Mouse (Mus musculus): ENCODE results near the gene Abl1.

Gene Abl1

DNA sequence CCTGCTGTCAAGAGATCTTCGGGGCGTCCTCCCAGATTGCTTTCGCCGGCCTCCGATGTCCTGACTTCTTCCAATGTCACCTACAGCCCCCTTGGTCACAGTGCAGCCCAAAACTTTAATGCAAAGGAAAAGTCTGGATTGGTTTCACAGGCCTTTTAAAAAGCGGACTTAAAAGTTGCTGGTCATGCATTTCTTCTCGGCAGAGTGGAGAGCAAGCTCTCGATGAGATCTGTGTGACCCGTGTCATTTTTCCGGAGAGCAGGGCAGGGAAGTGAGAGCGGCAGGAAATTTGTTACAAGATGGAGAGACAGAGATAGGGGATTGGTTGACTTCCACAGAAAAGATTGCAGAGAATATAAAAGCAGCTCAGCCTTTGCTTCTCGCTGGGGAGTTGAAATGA, 869 bp downstream of the Abl1 start:
- peak in 1 of 2 experiments; percentile 31 for DNase-seq

DNA sequence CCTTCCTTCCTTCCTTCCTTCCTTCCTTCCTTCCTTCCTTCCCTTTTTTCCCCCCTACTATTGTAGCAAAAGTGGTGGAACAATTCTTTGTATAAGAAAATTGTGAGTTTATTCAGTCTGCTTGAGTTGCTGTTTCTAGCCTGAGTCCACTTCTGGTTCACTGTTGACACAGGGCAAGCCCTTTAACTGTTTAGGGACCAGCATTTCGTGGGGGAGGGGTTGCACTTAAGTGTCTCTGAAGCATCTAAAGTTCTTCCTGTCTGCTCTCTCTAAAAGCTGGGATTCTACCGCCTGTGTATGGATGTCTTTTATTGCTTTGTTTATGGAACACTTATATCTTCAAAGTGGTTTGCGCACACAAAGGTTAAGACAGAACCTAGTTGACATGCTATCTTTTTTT, 1.9 kb downstream of the Abl1 start:
- no peak for DNase-seq

- DNase-seq = no peak
Observed at GRCm38 (mm10) chr2:31698209-31698608, 10.0 kb downstream of the Abl1 start.

GRCm38 (mm10) chr2:31700545-31701446, 12.6 kb downstream of the Abl1 start:
- DNase-seq = no peak

DNA sequence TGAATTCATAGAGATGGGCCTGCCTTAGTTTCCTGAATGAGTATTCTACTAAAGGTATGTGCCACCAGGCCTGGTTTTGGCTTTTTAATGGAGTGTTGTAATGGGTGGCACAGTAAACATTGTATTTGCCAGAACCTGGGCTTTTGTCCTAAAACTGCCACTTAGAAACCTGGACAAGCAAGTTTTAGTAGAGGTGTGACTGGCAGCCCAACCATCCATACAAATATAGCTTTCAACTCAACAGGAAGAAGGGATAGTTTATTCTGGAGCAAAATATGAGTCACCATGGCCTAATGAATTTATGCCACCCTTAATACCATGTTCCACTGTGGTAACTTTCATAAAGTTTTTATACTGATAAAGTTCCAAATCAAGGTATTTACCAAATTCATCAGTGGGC, 15.1 kb downstream of the Abl1 start:
- DNase-seq = no peak

DNA sequence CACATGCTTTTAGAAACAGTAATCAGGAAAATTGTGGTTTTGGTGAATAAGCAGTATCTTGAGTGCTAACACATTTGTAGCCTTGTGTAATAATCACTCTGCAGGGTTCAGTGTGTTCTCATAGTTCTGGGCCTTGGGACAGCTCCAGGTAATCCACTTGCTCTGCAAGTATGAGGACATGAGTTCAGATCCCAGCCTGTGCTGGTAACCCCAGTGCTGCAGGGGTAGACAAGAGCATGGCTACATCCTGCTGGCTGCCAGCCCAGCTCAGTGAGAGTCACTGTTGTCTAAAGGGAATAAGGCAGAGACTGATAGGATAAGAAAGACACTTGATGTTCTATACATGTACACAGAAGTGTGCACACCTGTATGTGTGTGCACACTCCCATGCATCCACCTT, 17.7 kb downstream of the Abl1 start:
- no peak for DNase-seq

GRCm38 (mm10) chr2:31706531-31706930, 18.4 kb downstream of the Abl1 start:
- DNase-seq = no peak

- no peak for DNase-seq
Observed at GRCm38 (mm10) chr2:31712716-31713115, 24.5 kb downstream of the Abl1 start.

DNA sequence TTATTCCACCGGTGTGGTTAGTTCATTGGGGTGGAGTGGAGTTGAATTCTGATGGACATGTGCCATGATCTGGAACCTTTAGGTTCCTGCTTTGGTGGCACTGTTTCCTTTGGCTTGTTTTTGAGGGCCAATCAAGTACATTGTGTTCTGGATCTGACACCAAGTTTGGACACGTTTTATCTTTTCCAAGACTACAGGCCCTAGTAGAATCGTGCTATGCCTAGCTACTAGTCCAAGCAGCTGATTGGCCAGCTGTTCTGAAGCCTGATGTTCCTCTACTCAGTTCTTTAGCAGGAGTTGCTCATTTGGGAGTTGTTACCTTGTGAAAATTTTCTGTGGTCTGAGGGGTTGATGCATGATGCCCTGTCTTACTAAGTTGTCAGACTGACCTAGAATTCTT, 25.6 kb downstream of the Abl1 start:
- DNase-seq = no peak

DNA sequence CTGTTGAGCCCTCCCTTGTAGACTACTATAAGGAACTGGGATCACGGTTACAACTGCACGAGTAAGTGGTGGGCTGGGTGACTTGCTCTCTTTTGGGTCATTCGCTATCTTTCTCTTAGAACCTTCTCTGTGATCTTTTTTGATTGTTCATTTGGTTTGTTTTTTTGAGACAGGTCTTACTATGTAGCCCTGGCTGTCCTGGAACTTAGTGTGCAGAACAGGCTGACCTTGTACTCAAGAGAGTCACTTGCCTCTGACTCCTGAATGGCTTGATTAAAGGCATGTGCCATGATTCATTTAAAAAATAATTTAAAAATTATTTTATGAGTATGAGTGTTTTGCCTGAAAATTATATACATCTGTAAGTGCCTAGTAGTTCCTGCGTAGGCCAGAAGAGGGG, 26.6 kb downstream of the Abl1 start:
- no peak for DNase-seq

GRCm38 (mm10) chr2:31715985-31716384, 27.8 kb downstream of the Abl1 start:
- DNase-seq = no peak

GRCm38 (mm10) chr2:31719202-31719880, 31.2 kb downstream of the Abl1 start:
- DNase-seq = no peak

DNA sequence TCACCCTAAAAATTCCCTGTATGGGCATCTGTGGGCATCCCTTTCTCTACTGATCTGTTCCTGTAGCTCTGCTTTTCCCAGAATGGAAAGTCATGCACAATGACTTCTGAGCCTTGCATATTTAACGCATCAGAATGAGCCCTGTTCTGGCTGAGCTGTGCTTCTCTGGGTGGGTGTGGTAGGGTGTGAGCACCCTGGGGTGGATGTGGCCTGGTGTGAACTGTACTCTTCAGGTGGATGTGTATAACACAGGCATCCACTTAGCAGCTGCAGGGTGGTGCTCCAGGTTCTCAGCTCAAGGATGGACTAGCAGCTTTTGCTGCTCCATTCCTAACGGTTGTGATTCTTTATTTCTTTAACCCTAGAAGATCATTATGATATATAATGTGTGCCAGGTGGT, 31.8 kb downstream of the Abl1 start:
- no peak for DNase-seq

- DNase-seq = no peak
Observed at GRCm38 (mm10) chr2:31720783-31721182, 32.6 kb downstream of the Abl1 start.

GRCm38 (mm10) chr2:31724730-31725490, 36.7 kb downstream of the Abl1 start:
- no peak for DNase-seq

- no peak for DNase-seq
Observed at GRCm38 (mm10) chr2:31727576-31728277, 39.6 kb downstream of the Abl1 start.

GRCm38 (mm10) chr2:31730640-31731039, 42.5 kb downstream of the Abl1 start:
- DNase-seq = no peak

GRCm38 (mm10) chr2:31732497-31732896, 44.3 kb downstream of the Abl1 start:
- no peak for DNase-seq

DNA sequence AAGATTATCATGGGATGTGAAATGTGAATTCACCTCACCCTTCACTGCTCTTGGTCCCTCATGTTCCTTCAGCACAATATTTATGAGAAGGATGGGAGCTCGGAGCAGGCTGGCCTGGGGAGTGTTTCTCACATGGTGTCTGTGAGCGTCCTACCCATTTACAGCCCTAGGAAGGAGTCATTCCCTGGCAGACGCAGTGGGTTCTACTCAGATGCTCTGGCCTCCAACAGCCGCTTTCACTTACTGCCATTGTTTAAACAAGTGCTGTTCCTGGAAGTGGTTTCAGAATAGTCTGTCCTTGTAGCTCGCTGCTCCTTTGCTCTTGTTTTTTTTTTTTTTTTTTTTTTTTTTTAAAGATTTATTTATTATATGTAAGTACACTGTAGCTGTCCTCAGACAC, 45.4 kb downstream of the Abl1 start:
- no peak for DNase-seq

- no peak for DNase-seq
Observed at GRCm38 (mm10) chr2:31739041-31739440, 50.9 kb downstream of the Abl1 start.

- peak in 1 of 2 experiments; percentile 48 for DNase-seq
Observed at GRCm38 (mm10) chr2:31741728-31742127, 53.6 kb downstream of the Abl1 start.

GRCm38 (mm10) chr2:31742134-31742533, 54.0 kb downstream of the Abl1 start:
- DNase-seq = no peak

DNA sequence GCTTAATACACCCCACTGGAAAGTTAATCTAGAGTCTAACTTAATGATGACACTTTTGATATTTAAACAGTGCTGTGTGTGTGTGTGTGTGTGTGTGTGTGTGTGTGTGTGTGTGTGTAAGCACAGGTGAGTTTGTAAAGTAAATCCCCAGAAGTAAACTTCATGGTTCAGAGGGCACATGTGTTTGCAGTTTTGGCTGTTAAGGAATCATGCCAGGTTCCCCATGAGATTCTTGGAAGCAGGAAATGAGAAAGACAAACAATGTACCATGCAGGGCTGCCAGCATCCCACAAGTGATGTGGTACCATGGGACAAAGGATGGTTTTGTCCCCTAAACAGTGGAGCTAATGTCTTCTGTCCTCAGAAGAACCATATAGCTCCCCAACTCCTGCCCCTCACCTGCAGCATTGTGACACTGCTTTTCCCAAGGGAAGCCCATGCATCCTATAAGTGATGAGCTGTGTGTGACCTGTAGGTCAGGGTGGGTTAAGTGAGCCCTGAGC, 57.6 kb downstream of the Abl1 start:
- no peak for DNase-seq
